Mouse (Mus musculus) cerebellum, postnatal 4 days (tissue): ENCODE results near the gene Hoxd4.

Source experiments
- DNase-seq, 2 experiments: peaks; one replicate each; pipeline ENCODE4 v3.0.0; 2022; ENCODE audit warnings: low spot score in 2 of 2, mixed read lengths in 1 of 2

Gene Hoxd4

DNA sequence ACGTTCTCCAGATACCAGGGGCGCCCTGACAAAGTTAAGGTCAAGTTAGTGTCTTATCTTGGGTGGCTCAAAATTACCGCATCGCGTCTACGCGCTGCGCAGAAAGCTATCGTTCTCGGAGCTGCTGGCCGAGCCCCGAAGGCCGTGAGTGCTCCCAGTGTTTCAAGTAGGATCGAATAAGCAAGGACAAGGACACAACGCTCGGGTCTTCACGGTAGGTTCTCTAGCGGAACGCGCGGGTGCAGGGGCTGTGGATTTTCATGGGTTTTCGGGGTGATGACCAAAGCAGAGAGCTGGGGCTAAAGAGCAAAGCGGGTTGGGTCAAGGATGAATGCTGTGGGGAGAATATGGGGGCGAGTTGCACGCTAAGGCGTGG lies 32.1 kb upstream of the Hoxd4 start:
- DNase-seq = no peak

DNA sequence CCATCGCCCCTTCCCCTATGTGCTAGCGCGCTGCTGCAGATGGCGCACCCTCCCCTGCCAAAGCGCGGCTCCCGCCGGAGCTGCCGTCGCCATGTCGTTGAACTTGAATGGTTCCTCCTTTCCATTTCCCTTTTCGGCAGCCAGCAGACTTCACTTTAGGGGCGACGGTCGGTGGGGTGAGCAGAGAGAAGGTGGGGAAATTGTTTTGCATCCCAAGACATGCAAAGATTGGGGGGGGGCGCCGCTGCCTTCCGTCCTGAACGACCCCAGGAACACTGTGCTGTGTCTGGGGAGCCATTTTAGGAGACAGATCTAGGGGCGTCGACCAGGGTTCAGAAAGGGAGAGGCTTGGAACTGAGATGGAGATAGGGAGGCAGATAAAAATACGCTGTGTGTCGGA lies 31.7 kb upstream of the Hoxd4 start:
- DNase-seq = no peak

DNA sequence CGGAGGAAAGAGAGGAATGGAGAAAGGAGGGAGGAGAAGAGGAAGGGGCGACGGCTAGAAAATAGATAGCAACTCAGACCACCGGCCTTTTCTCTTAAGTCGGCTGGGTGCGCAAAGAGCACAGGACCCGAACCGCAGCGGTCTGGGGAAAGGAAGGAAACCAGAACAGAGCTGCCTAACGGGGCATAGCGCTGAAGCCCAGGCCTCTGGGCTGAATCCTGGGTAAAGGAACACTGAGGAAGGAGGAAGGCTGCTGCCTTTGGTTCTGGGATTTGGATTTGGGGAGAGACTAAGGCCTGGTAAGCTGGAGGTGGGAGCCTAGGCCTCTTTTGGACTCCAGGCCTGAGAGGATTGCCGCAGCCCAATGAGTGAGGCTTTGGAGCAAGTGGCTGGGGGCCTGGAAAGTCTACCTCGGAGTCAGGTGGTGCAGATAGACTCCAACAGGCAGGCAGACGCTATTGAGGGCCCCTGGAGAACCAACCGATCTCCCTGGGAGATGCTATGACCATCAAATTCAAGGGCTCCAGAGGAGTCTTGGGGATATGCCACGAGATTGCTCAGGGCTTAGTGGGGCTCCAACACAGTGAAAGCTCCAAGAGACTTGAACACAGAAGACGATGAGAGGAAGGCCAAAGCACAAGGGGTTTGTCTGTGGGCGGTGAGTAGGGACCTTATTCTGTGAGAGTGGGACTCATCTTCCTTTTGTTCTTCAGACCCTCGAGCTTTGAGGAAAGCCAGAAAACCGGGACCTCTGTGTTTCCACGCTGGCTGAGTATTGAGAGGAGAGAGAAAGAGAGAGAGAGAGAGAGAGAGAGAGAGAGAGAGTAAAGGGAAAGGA lies 30.9 kb upstream of the Hoxd4 start:
- DNase-seq = no peak

DNA sequence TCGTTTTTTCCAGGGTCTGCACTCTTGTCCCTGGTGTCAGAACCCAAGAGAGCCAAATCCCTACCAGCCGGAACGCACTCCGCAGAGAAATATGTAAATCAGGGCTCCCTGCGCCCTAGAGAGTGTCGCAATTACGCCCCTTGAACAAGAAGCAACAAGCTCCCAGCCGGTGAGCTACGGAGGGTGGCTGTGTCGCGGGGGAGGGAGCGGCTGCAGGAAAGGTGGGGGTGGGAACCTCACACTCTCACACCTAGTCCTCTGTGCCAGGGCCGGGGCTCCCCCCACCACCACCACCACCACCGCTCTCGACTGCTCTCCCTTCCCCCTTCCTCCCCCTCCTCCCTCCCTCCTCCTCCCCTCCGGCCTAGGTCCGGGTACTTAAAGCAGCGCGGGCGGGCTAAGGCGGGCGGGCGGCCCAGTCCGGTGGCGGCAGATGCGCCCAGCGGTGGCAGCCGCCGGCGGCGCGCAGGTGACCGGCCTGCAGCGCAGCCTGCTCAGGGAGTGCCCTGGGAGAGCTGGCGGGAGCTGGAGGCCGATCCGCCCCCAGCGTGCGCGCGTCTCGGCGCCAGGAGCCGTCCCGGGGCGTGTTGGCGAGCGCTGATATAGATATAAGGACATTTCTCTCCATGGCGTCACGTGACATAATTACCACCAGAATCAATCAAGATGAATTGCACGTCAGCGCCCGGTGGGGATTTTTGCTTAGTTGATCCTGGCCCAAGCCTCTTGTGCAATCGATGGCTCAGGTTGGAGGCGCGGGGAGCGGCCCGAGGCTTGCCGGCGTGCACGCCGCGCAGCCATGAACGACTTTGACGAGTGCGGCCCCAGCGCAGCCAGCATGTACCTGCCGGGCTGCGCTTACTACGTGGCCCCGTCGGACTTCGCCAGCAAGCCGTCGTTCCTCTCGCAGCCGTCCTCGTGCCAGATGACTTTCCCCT lies 29.9 kb upstream of the Hoxd4 start:
- DNase-seq = no peak

DNA sequence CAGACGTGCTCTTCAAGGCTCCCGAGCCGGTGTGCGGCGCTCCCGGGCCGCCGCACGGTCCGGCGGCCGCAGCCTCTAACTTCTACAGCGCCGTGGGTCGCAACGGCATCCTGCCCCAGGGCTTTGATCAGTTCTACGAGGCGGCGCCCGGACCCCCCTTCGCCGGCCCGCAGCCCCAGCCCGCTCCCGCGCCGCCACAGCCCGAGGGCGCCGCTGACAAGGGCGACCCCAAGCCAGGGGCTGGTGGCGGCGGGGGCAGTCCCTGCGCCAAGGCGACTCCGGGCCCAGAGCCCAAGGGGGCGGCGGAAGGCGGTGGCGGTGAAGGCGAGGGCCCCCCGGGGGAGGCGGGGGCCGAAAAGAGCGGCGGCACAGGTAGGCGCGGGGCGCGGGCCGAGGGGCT lies 28.9 kb upstream of the Hoxd4 start:
- DNase-seq = no peak

DNA sequence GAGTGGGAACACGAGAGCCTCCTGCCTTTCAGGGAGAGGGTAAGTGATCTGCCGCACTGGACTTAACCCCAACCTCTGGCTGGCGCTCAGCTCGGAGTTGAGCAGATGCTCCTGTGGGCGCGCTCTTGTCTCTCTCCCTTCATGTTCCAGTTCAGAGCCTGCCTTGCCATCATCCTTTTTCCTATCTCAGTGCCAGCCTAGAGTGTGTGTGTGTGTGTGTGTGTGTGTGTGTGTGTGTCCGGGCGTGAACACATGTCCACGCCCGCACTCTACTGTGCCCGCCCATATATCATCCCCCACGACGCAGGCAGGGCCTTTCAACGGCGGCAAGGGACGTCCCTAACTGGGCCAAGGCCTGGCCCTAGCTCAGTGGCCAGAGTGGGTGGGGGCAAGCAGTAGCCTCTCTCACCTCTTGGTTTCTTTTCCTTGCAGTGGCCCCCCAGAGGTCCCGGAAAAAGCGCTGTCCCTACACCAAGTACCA lies 28.2 kb upstream of the Hoxd4 start:
- DNase-seq = no peak

DNA sequence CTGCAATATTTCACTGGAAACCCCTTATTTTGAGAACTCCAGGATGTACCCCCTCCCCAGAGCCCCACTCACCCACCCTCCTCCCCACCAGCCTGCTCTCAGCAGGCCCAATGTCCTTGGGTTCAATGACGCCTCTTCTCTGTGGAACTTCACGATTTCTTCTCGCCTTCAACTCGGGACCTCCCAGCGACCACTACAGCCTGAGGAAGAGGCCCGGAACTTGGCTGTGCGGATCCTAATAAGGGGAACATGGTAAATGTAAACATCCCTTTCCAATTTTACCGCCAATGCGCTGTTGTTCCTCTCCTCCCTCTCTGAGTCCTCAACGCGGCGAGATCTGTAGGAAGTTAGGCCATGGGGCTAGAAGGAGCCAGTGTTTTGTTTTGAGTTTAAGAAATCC lies 27.6 kb upstream of the Hoxd4 start:
- DNase-seq = no peak

DNA sequence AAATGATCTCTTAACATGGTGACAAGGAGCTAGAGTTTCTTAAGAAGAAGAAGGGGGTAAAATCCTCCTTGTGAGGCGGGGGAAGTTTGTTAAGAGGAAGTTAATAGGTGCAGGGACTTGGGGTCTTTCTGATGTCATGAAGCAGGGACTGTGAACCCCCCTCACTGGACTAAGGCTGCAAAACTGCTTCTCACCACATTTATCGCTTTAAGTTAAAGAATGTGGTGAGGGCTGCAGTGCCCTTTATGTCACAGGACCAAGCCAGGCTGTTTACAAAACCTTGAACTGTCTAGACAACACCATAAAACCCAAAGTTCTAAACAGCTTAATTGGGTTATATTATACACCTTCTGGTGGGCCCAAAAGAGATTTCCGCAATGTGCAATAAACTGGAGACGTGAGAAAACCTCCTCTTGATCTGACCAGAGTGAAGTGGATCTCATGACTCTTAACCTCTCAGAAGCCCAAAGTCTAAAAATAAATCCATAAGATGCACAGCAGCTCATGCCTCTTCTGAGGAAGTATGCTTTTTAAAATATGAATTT lies 26.6 kb upstream of the Hoxd4 start:
- DNase-seq = no peak

DNA sequence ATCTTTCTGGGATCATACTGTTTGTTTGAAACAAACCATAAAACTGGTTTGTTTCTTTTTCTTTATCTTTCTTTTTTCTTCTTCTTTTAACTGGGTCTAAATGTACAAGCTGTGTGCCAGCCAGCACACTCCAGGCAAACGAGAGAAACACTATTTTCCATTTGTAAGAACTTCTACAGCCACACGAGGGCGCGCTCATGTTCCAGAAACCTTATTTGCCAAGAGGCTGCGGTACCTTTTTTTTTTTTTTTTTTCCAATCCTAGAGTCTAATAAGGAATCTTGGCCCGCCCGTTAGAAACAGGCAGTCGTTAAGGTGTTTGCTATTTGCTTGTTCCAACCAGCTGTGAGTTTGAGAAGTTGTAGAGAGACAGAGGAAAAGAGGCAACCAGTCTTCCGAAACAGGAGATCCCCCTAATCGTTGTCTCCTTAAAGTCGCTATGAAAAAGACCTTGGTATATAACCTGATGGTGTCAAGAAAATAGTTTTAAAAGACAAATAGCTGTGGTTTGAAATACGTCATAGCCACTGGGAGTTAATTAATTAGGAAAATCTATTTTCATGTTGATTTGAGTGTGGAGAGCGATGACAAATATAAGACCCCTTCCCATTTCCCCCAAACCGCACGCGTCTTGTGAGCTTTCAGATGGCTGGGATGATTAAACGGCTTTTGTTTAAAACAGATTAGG lies 25.3 kb upstream of the Hoxd4 start:
- DNase-seq = peak in 1 of 2 experiments; percentile 52

DNA sequence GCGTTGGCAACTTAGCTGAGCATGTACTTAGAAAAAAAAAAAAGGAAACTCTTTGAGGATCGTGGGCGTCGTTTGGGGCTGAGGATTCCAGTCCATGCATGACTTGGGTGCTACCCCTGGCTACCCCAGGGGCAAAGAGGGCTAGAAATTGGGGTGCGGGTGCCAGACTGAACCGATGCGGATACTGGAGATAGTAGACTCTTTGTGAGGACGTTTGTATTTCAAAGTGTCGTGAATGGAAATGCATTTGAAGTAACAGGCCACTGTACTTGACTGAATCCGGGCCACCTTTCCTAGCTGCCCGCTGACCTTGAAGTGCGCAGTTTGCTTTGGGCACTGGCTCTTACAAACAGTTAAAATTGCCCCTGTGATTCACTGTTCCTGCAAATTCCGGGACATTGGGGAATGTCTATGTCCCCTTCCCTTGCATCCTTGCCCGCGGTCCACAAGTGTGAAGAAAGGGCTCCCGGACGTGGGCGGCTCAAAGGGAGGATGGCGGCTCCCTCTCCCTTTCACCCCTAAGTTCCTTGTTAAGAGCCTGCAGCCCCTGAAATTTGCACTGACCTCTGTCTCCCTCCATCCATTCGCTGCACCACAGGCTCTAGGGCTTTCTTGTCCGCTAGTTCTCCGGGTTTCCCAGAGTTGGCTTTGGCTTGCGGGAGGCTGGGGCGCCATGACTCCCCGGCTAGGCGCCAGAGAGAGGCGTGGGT lies 24.6 kb upstream of the Hoxd4 start:
- no peak for DNase-seq

DNA sequence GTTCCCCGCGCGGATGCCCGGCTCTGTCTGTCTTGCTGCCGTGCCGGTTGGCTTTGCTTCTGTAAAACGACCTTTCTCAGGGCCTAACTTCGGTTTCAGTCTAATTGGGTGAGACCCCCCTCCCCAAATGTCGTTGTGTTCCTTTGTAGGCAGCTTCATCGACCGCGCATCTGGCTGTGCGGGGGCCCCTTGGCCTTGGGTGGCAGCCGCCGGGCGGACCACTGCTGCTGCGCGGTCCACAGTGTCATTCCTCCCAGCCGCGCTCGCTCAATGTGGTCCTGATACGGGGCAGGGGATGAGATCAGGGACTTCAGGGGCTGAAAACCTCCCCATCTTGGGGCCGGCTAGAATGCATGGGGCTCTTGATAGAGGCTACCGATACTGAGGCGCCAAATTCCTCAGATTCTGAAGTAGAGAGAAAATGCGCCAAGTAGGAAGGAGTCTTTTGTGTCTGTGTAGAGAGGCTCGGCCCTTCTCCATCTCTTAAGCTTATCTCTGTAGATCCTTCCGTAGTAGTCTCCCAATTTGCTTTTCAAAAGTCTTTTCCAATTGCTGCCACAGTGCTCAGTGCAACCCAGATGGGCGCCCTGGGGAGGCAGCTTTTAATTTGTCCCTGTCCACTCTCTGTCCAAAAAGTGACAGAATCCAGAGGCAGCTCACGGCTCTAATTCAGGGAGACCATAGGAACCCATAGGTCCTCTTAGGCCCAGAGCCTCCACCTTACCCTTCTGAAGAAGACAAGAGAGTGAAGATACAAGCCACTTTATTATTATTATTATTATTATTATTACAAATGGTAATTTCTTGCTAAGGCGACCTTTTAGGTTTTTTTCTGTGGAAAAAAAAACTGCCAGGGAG lies 23.8 kb upstream of the Hoxd4 start:
- DNase-seq = no peak

DNA sequence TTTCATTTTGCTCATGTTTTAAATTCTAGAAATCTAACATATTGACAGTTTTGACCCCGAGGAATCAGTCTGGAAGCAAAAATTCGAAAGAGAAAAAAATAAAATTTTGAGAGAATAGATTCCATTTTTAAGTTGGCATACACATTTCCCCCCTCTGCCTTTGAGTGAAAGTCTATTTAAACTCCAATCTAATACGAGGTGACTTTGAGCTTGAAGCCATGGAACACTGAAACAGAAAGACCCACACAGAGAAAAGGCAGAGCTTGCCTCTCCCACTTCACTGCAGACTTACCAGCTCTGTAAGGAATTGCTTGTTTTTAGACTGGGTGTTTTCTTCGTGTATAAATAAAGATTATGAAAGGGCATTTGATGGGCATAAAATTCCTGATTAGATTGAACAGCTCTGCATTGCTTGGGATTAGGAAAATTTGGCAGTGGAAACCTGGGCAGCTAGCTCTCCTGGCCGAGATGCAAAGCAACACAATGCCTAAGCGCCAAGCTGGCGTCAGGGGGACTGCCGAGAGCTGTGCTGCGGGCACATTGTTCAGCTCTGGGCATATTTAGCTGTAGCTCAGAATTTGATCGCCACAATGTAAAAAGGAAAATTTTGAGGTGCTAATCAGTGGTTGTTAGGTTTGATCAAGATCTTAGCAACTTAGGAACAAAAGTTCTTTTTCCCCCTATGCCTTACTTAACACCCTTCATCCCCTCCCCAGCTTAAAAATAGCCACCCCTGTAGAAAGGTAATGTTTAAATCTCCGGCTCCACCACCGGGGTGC lies 22.7 kb upstream of the Hoxd4 start:
- no peak for DNase-seq

DNA sequence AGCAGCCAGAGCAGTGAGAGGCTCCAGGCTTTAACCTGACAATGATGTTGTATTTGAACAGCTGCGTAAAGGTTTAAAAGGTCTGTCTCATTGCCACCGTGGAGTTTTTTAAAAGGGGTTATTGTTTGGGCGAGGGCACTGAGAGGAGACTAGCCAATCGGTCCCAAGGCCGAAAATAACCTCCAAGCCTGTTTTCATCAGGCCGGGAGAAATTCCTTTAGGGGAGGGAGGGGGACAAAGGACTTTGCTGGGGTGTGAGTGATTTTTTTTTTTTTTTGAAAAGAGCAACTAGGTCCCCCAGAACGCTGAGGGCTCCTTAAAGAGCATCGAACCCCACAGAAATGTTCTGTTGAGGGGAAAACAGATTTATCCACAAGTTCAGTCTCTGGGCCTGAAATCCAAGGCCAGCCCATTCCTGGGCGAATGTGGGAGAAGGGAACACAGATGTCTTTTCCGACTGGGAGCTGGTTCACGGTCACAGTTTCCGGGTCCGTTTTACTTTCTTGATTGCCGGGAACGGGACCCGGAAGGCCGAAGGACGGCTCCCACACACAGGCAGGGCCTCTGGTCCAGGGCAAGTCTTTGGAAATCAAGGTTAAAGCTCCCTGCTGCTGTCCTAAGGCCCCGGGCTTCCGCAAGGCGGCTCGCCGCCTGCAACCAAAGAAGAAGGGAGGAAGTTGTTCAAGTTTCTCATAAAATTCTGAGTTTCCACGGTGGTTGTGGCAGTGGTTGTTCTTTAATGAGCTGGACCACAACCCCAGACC lies 22.0 kb upstream of the Hoxd4 start:
- DNase-seq = no peak

DNA sequence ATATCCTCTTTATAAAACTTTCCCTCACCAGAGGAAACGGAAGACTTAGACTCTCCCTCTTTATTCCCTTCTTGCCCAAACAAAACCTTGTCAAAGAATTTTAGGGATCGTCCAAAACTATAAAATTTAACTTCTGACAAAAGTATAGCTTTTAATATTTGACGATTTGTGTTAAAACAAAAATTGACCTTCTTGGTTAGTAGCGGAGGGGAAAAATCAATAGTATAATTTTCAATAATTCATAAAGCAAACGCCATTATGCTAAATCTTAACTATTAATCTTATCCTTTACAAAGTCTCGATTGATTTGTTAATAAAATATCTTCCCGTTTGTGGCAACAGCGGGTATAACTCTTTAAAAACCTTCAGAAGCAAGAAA lies 21.4 kb upstream of the Hoxd4 start:
- no peak for DNase-seq

DNA sequence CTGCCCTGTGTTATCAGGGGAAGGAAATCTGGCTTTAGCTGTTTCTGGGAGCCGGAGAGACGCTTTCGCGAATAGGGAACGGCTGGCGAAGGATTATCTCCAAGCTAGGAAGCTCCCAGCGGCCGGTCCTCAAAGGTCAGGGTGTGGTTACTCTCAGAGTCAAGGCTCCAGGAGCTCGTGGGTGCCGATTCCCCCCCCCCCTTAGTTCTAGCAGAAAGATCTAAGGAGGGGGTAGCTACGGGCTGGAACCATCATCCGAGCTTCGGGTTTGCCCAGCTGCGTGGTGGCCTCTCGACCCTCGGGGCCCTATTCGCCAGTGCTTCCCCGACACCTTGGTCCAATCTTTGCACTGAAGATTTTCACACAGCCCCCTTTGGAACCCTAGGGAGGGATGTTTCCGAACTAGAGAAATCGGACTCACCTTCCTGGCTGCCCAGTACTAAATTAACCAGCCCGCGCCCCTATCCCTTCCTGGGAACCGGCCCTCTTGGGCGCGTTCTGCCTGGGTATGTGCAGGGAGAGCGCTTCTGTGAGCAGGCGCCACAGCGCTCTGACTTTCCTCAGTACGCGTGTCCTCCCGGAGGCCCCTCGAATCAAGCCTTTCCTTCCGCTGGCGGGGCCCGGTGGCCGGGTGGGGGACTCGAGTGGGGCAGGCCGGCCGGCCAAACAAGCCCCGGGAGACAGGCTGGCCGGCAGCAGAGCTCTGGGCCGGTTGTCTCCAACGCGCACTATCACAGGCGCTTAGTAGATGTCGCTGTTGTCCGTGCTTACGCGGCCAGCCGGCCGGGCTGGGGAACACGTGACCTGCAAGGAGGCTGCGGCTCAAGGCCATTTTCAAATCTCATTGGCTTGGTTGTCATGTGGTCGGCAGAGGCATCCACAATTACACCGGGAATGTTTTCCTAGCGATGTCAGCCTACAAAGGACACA lies 20.4 kb upstream of the Hoxd4 start, which contains the start of gene Hoxd10:
TSS of gene Hoxd10 (plus strand) at position 903 of the 930 bp plus-strand sequence.
- DNase-seq = no peak

DNA sequence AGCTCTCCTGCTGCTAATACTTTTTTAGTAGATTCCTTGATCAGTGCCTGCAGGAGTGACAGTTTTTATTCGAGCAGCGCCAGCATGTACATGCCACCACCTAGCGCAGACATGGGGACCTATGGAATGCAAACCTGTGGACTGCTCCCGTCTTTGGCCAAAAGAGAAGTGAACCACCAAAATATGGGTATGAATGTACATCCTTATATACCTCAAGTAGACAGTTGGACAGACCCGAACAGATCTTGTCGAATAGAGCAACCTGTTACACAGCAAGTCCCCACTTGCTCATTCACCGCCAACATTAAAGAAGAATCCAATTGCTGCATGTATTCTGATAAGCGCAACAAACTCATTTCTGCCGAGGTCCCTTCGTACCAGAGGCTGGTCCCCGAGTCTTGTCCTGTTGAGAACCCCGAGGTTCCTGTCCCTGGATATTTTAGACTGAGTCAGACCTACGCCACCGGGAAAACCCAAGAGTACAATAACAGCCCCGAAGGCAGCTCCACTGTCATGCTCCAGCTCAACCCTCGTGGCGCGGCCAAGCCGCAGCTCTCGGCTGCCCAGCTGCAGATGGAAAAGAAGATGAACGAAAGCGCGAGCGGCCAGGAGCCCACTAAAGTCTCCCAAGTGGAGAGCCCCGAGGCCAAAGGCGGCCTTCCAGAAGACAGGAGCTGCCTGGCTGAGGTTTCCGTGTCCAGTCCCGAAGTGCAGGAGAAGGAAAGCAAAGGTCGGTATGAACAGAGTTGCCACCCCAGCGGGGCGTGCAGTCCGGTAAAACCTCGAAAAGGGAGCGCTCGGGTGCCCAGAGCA lies 19.5 kb upstream of the Hoxd4 start:
- DNase-seq = no peak
